ENCODE assay signal across 8 mouse cellular contexts in genomic region chr2:169699862-169700511, GRCm38 (mm10).
DNase-seq lines count a peak whose midpoint lies in the region; ATAC-seq and TF ChIP-seq lines count a peak whose summit lies in the region.

No protein-coding gene starts in this region.

- H3K9ac ChIP-seq in embryonic facial prominence, embryonic 15.5 days: no peak overlapping the region
- no peak overlapping the region for H3K9ac ChIP-seq in midbrain, postnatal 0 days (replicated peaks; ENCODE audit: low read length, poor library complexity, severe bottlenecking)

- H3K27ac ChIP-seq in embryonic facial prominence, embryonic 15.5 days (replicated peaks): no peak overlapping the region
- no peak overlapping the region for H3K27ac ChIP-seq in midbrain, postnatal 0 days (ENCODE audit: low read depth, low read length)

- TF ChIP-seq CTCF in midbrain, postnatal 0 days (IDR thresholded peaks at IDR 0.05): no peak

- 0 out of 2 replicates have a peak, but pooled peaks cover 7% of the 10 kb centered on the region for H3K4me1 ChIP-seq in embryonic facial prominence, embryonic 15.5 days
- no peaks in the 10 kb centered on the region for H3K4me1 ChIP-seq in midbrain, postnatal 0 days (ENCODE audit: insufficient read depth, low read length)

- no peaks in the 10 kb centered on the region for H3K9me3 ChIP-seq in embryonic facial prominence, embryonic 15.5 days (replicated peaks)
- no peaks in the 10 kb centered on the region for H3K9me3 ChIP-seq in midbrain, postnatal 0 days (ENCODE audit: low read length)

- no peak overlapping the region for H3K4me2 ChIP-seq in embryonic facial prominence, embryonic 15.5 days (replicated peaks)
- H3K4me2 ChIP-seq in midbrain, postnatal 0 days (ENCODE audit: low read depth, low read length, poor library complexity, severe bottlenecking): no peak overlapping the region

- H3K27me3 ChIP-seq in embryonic facial prominence, embryonic 15.5 days: no peaks in the 10 kb centered on the region
- no peaks in the 10 kb centered on the region for H3K27me3 ChIP-seq in midbrain, postnatal 0 days (ENCODE audit: insufficient read depth, low read length)

- ATAC-seq in embryonic facial prominence, embryonic 15.5 days (ENCODE audit: insufficient number of reproducible peaks, low FRiP score, low TSS enrichment, low read depth): peak; percentile 55; the same call in 1 of the 2 replicates
- ATAC-seq in midbrain, postnatal 0 days (ENCODE audit: low FRiP score): no peak

- peak; percentile 38 for DNase-seq in adrenal gland, adult 8-10 months
- peak; percentile 41 to 64 for DNase-seq in heart, postnatal 36 days
- DNase-seq in lung, postnatal 36 days: peak; percentile 21
- no peak for DNase-seq in midbrain, postnatal 0 days (ENCODE audit: low spot score)
- no peak for DNase-seq in layer of hippocampus, postnatal 14 days (ENCODE audit: low spot score in 2 of 2)
- DNase-seq in thymus, postnatal 0 days (ENCODE audit: low spot score): no peak
- DNase-seq in right cerebral cortex, postnatal 14 days: no peak

- H3K36me3 ChIP-seq in embryonic facial prominence, embryonic 15.5 days: no peaks in the 10 kb centered on the region
- H3K36me3 ChIP-seq in midbrain, postnatal 0 days (ENCODE audit: insufficient read depth, low read length): no peaks in the 10 kb centered on the region

- H3K4me3 ChIP-seq in embryonic facial prominence, embryonic 15.5 days (replicated peaks): no peak overlapping the region
- H3K4me3 ChIP-seq in midbrain, postnatal 0 days (ENCODE audit: low read depth, low read length): no peak overlapping the region

- intact Hi-C loops in heart, postnatal 36 days (cut with DNase I): no loop called here

- WGBS in embryonic facial prominence, embryonic 15.5 days: 68% methylated on average over 7 of the region's 7 CpGs
- 87% methylated on average over 7 of the region's 7 CpGs for WGBS in midbrain, postnatal 0 days

Comparison
In these comparisons a context has a peak if more than half of its experiments do, and no peak if none do; other contexts are left out.
1. DNase-seq: peak in adrenal gland, adult 8-10 months (single experiment), heart, postnatal 36 days (2 of 2) and lung, postnatal 36 days (single experiment); none in midbrain, postnatal 0 days (single experiment), layer of hippocampus, postnatal 14 days (0 of 2), thymus, postnatal 0 days (single experiment) and right cerebral cortex, postnatal 14 days (single experiment).